Mouse (Mus musculus): ENCODE results near the gene Arhgef3. TPM values are rescaled to one million over a fixed set of nuclear protein-coding genes. Genes with fewer than 3 reads are reported as not detected.

Gene Arhgef3
- polyA plus RNA-seq, 1 experiment from 2014 or later: 15.6 TPM

GRCm38 (mm10) chr14:27198490-27199089 is 83.9 kb downstream of the Arhgef3 start:
- WGBS: 92% methylated on average over 5 of the region's 5 CpGs
- Histone ChIP-seq H3K9me3 (ENCODE audit: control insufficient read depth, low read length) (no peaks in the 10 kb centered on the region), H3K4me3 (ENCODE audit: low read depth, low read length) (no peak overlapping the region), H3K36me3 (ENCODE audit: control insufficient read depth, insufficient read depth, low read length) (no peaks in the 10 kb centered on the region), H3K27ac (ENCODE audit: low read depth) (no peak overlapping the region), H3K27me3 (replicated peaks; ENCODE audit: control insufficient read depth, insufficient read depth, low read length) (no peaks in the 10 kb centered on the region), H3K9ac (ENCODE audit: low read length) (no peak overlapping the region), H3K4me1 (replicated peaks; ENCODE audit: control insufficient read depth, insufficient read depth, low read length) (0 out of 2 replicates have a peak, but pooled peaks cover 3% of the 10 kb centered on the region), H3K4me2 (ENCODE audit: low read length) (no peak overlapping the region)
- DNase-seq (ENCODE audit: low spot score) (no peak), ATAC-seq (replicated peaks; ENCODE audit: low FRiP score, low TSS enrichment, low read depth) (no peak)

- H3K9me3 ChIP-seq (ENCODE audit: control insufficient read depth, low read length): no peaks in the 10 kb centered on the region
- H3K27ac ChIP-seq (ENCODE audit: low read depth): no peak overlapping the region
- no peaks in the 10 kb centered on the region for H3K36me3 ChIP-seq (ENCODE audit: control insufficient read depth, insufficient read depth, low read length)
- DNase-seq (ENCODE audit: low spot score) (no peak), ATAC-seq (replicated peaks; ENCODE audit: low FRiP score, low TSS enrichment, low read depth) (no peak)
- WGBS: 78% methylated on average over 3 of the region's 3 CpGs
- no peak overlapping the region for H3K4me3 ChIP-seq (ENCODE audit: low read depth, low read length)
- no peaks in the 10 kb centered on the region for H3K27me3 ChIP-seq (replicated peaks; ENCODE audit: control insufficient read depth, insufficient read depth, low read length)
- no peak overlapping the region for H3K9ac ChIP-seq (ENCODE audit: low read length)
- H3K4me2 ChIP-seq (ENCODE audit: low read length): no peak overlapping the region
- H3K4me1 ChIP-seq (replicated peaks; ENCODE audit: control insufficient read depth, insufficient read depth, low read length): 0 out of 2 replicates have a peak, but pooled peaks cover 3% of the 10 kb centered on the region
These were observed 84.4 kb downstream of the Arhgef3 start for GRCm38 (mm10) chr14:27199119-27199518.

GRCm38 (mm10) chr14:27199870-27200269 is 85.2 kb downstream of the Arhgef3 start:
- 97% methylated on average over 11 of the region's 11 CpGs for WGBS
- H3K9ac ChIP-seq (ENCODE audit: low read length): no peak overlapping the region

GRCm38 (mm10) chr14:27200743-27201576 is 86.3 kb downstream of the Arhgef3 start:
- Histone ChIP-seq H3K4me1 (replicated peaks; ENCODE audit: control insufficient read depth, insufficient read depth, low read length) (0 out of 2 replicates have a peak, but pooled peaks cover 3% of the 10 kb centered on the region), H3K36me3 (ENCODE audit: control insufficient read depth, insufficient read depth, low read length) (no peaks in the 10 kb centered on the region), H3K4me3 (ENCODE audit: low read depth, low read length) (no peak overlapping the region), H3K9ac (ENCODE audit: low read length) (no peak overlapping the region), H3K9me3 (ENCODE audit: control insufficient read depth, low read length) (no peaks in the 10 kb centered on the region), H3K27ac (ENCODE audit: low read depth) (no peak overlapping the region), H3K4me2 (ENCODE audit: low read length) (no peak overlapping the region), H3K27me3 (replicated peaks; ENCODE audit: control insufficient read depth, insufficient read depth, low read length) (no peaks in the 10 kb centered on the region)
- WGBS: 67% methylated on average over 12 of the region's 12 CpGs
- DNase-seq (ENCODE audit: low spot score) (no peak), ATAC-seq (replicated peaks; ENCODE audit: low FRiP score, low TSS enrichment, low read depth) (no peak)

More at GRCm38 (mm10) chr14:27199870-27200269, 85.2 kb downstream of the Arhgef3 start:
- no peak overlapping the region for H3K27ac ChIP-seq (ENCODE audit: low read depth)
- 0 out of 2 replicates have a peak, but pooled peaks cover 3% of the 10 kb centered on the region for H3K4me1 ChIP-seq (replicated peaks; ENCODE audit: control insufficient read depth, insufficient read depth, low read length)
- ATAC-seq (replicated peaks; ENCODE audit: low FRiP score, low TSS enrichment, low read depth) (no peak), DNase-seq (ENCODE audit: low spot score) (no peak)
- no peaks in the 10 kb centered on the region for H3K36me3 ChIP-seq (ENCODE audit: control insufficient read depth, insufficient read depth, low read length)
- H3K4me3 ChIP-seq (ENCODE audit: low read depth, low read length): no peak overlapping the region
- H3K4me2 ChIP-seq (ENCODE audit: low read length): no peak overlapping the region
- H3K9me3 ChIP-seq (ENCODE audit: control insufficient read depth, low read length): no peaks in the 10 kb centered on the region
- no peaks in the 10 kb centered on the region for H3K27me3 ChIP-seq (replicated peaks; ENCODE audit: control insufficient read depth, insufficient read depth, low read length)

- Histone ChIP-seq H3K27ac (ENCODE audit: low read depth) (no peak overlapping the region), H3K4me1 (replicated peaks; ENCODE audit: control insufficient read depth, insufficient read depth, low read length) (0 out of 2 replicates have a peak, but pooled peaks cover 3% of the 10 kb centered on the region), H3K9me3 (ENCODE audit: control insufficient read depth, low read length) (no peaks in the 10 kb centered on the region), H3K4me2 (ENCODE audit: low read length) (no peak overlapping the region), H3K36me3 (ENCODE audit: control insufficient read depth, insufficient read depth, low read length) (no peaks in the 10 kb centered on the region), H3K27me3 (replicated peaks; ENCODE audit: control insufficient read depth, insufficient read depth, low read length) (no peaks in the 10 kb centered on the region), H3K4me3 (ENCODE audit: low read depth, low read length) (no peak overlapping the region), H3K9ac (ENCODE audit: low read length) (no peak overlapping the region)
- ATAC-seq (replicated peaks; ENCODE audit: low FRiP score, low TSS enrichment, low read depth): no peak
- 37% methylated on average over 5 of the region's 5 CpGs for WGBS
- no peak for DNase-seq (ENCODE audit: low spot score)
These were observed 87.1 kb downstream of the Arhgef3 start for GRCm38 (mm10) chr14:27201824-27202223.

GRCm38 (mm10) chr14:27204704-27205103 is 90.0 kb downstream of the Arhgef3 start:
- no peaks in the 10 kb centered on the region for H3K36me3 ChIP-seq (ENCODE audit: control insufficient read depth, insufficient read depth, low read length)
- H3K4me1 ChIP-seq (replicated peaks; ENCODE audit: control insufficient read depth, insufficient read depth, low read length): 0 out of 2 replicates have a peak, but pooled peaks cover 3% of the 10 kb centered on the region
- no peak for DNase-seq (ENCODE audit: low spot score)
- no peak overlapping the region for H3K4me3 ChIP-seq (ENCODE audit: low read depth, low read length)
- no peak for ATAC-seq (replicated peaks; ENCODE audit: low FRiP score, low TSS enrichment, low read depth)
- H3K27ac ChIP-seq (ENCODE audit: low read depth): no peak overlapping the region
- no peak overlapping the region for H3K9ac ChIP-seq (ENCODE audit: low read length)
- no peaks in the 10 kb centered on the region for H3K27me3 ChIP-seq (replicated peaks; ENCODE audit: control insufficient read depth, insufficient read depth, low read length)
- H3K4me2 ChIP-seq (ENCODE audit: low read length): no peak overlapping the region
- no peaks in the 10 kb centered on the region for H3K9me3 ChIP-seq (ENCODE audit: control insufficient read depth, low read length)
- 86% methylated on average over 2 of the region's 2 CpGs for WGBS

GRCm38 (mm10) chr14:27206443-27206842 is 91.7 kb downstream of the Arhgef3 start:
- H3K4me2 ChIP-seq (ENCODE audit: low read length): no peak overlapping the region
- ATAC-seq (replicated peaks; ENCODE audit: low FRiP score, low TSS enrichment, low read depth) (no peak), DNase-seq (ENCODE audit: low spot score) (no peak)
- H3K4me3 ChIP-seq (ENCODE audit: low read depth, low read length): no peak overlapping the region
- H3K27ac ChIP-seq (ENCODE audit: low read depth): no peak overlapping the region
- no peak overlapping the region for H3K9ac ChIP-seq (ENCODE audit: low read length)
- H3K36me3 ChIP-seq (ENCODE audit: control insufficient read depth, insufficient read depth, low read length): no peaks in the 10 kb centered on the region
- no peaks in the 10 kb centered on the region for H3K9me3 ChIP-seq (ENCODE audit: control insufficient read depth, low read length)
- 0 out of 2 replicates have a peak, but pooled peaks cover 3% of the 10 kb centered on the region for H3K4me1 ChIP-seq (replicated peaks; ENCODE audit: control insufficient read depth, insufficient read depth, low read length)
- H3K27me3 ChIP-seq (replicated peaks; ENCODE audit: control insufficient read depth, insufficient read depth, low read length): no peaks in the 10 kb centered on the region

GRCm38 (mm10) chr14:27209542-27209941 is 94.8 kb downstream of the Arhgef3 start:
- H3K4me3 ChIP-seq (ENCODE audit: low read depth, low read length): no peak overlapping the region
- 0 out of 2 replicates have a peak, but pooled peaks cover 1% of the 10 kb centered on the region for H3K4me1 ChIP-seq (replicated peaks; ENCODE audit: control insufficient read depth, insufficient read depth, low read length)
- H3K9ac ChIP-seq (ENCODE audit: low read length): no peak overlapping the region
- H3K27ac ChIP-seq (ENCODE audit: low read depth): no peak overlapping the region
- DNase-seq (ENCODE audit: low spot score): no peak
- no peak for ATAC-seq (replicated peaks; ENCODE audit: low FRiP score, low TSS enrichment, low read depth)
- no peaks in the 10 kb centered on the region for H3K9me3 ChIP-seq (ENCODE audit: control insufficient read depth, low read length)
- no peaks in the 10 kb centered on the region for H3K27me3 ChIP-seq (replicated peaks; ENCODE audit: control insufficient read depth, insufficient read depth, low read length)
- 94% methylated on average over 4 of the region's 4 CpGs for WGBS
- H3K4me2 ChIP-seq (ENCODE audit: low read length): no peak overlapping the region
- H3K36me3 ChIP-seq (ENCODE audit: control insufficient read depth, insufficient read depth, low read length): no peaks in the 10 kb centered on the region

Measured in intestine, embryonic 14.5 days (tissue).